Mouse (Mus musculus): ENCODE measurements around the gene Rpgr.

The Rpgr gene

DNA sequence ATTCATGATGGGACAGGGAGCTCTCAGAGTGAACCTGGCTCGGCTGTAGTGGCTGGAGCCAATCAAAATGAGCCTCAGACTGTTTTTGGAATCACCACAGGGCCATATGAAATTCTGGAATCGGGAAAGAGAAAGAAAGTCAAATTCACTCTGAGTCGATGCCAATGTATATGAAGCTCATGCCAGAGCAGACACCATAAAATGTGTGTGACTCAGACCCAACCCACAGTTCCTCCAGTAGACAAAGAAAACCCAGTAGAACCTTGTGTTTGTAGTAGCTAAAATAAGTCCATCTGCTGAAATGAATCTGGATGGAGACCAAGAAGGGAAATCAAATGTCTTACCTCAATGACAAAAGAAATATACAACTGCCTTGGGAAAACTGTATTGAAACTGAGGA lies 142.8 kb downstream of the Rpgr start:
- in situ Hi-C loops (cut with MboI, MseI): no loop called here

DNA sequence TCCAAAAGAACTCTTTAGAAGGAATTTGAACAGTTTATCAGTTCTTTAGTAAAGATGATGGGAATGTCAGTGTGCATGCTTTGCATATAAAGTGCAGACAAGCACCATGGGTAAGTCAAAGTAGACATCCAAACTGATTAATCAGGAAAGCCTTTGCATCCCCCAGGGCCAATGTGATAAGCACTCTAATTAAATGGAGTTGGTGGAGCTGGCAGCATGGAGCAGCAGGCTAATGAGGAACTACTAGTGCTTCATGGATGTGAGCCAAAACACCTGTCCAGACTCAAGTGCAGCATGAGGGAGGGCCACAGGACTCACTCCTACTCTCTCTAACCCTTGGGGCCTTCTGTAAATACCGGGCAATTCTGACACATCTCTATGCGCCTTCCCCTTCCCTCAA lies 145.2 kb downstream of the Rpgr start:
- in situ Hi-C loops (cut with MboI, MseI): no loop called here

DNA sequence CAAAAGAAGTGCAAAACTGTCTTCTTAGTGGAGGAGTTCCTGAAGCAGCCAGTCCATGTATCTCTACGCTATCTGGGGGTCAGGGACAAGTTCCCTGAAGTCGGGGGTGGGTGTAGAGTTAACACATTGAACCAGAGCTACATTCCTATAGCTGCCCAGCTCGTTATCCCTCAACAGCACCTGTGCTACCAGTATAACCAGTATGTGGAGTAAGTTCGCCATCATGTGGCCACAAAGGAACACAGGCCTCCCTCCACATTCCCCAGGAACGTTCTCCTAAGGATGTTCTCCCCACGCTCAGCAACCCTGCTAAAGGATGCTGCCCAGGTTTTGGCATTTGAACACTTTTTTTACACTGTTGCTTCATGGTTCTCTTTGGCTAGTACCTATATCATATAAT lies 146.0 kb downstream of the Rpgr start:
- in situ Hi-C loops (cut with MboI, MseI): no loop called here

DNA sequence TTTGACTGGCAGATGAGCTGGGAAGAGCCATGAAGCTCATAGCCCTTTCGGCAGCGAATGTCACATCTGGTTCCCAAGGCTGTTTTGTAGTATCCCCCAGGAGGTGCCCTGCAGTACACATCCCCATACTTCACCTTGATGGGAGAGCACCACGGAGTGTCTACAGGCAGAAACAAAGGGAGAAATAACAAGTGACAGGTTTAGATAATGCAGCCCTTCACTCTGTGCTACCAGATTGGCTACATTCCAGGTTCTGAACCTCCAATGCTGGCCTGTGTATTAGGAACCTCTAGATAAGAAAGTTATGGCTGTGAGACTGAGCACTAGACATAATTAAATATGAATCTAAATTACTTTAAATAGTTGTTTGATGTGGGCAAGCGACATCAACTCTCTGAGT lies 147.3 kb downstream of the Rpgr start:
- in situ Hi-C loops (cut with MboI, MseI): loop anchor here (5.0 kb wide), 1 partner anchor 67 kb away; no protein-coding TSS in a partner anchor

DNA sequence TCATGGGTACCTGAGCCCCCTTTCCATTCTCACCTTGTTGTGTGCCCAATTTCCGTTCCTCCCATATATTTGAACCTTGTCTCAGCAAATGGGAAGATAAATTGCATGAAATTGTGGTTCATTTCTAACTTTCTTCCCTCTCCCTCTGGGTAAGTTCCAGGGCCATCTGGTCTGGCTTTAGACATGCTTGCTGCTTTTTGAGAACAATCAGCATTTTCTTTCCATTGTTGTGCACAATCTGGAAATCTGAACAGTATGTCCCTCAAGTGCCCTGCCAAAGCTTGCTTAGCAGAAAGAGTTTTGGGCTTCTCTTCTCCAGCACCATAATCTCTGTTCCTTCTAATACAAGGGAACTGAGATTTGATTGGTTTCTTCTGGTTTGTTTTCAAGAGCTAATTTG lies 152.9 kb downstream of the Rpgr start:
- in situ Hi-C loops (cut with MboI, MseI): no loop called here

DNA sequence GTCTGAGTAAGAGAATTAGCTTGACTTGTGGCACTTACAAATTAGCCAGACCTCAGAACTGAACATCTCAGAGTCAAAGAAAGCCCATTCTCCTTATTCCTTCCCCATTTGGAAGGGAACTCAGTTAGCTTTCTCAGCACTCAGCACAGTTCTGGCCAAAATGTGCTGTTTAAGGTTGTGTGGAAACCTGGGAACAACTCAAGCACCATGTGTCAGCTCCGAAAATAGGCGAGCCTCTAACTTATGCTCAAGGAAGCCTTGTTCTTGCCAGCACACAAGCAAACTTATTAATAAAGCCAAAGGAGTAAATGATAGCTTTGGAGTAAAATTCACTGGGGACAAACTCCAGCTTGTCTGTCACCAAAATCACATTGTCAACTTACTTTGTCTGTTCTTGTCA lies 153.4 kb downstream of the Rpgr start:
- in situ Hi-C loops (cut with MboI, MseI): no loop called here

DNA sequence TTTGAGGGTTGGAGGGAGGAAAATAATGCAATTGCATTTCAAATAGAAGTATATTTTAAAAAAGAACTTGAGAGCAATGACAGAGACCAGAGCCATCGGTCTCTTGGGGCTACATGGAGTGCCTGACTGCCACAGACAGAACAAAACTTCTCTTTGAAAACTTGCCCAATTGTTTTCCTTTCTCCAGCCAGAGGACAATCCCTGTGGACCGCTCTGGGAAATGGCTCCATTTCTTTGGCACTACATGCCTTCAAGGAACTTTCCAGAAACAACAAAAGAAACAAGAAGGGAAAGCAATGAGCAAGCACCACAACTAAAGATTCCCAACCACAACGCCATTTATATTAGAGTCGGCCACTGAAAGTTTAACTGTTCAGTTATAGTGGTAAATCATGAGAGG lies 154.5 kb downstream of the Rpgr start:
- in situ Hi-C loops (cut with MboI, MseI): no loop called here

DNA sequence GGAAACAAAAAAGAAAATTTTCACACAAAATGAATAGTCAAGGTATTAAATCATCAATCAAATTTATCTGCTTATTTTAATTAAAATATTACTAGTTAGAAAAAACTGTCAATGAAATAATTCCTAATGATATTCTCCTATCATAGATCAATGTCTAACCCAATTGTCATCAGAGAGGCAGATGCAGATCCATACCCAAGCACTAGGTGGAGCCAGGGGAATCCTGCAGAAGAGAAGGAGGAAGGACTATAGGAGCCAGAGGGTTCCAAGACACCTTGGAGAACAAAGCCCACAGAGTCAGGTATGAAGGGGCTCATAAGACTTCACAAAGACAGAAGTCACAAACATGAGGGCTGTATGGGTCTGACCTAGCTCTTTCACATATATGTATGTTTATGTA lies 182.1 kb downstream of the Rpgr start:
- in situ Hi-C loops (cut with MboI, MseI): no loop called here

All from T-helper 1 cell (primary cell).